Mouse (Mus musculus): ENCODE measurements around the gene Homer2. TPM values are rescaled to one million over a fixed set of nuclear protein-coding genes. Genes with fewer than 3 reads are reported as not detected.

The Homer2 gene
- polyA plus RNA-seq, 1 experiment from 2014 or later = 33.5 TPM

DNA sequence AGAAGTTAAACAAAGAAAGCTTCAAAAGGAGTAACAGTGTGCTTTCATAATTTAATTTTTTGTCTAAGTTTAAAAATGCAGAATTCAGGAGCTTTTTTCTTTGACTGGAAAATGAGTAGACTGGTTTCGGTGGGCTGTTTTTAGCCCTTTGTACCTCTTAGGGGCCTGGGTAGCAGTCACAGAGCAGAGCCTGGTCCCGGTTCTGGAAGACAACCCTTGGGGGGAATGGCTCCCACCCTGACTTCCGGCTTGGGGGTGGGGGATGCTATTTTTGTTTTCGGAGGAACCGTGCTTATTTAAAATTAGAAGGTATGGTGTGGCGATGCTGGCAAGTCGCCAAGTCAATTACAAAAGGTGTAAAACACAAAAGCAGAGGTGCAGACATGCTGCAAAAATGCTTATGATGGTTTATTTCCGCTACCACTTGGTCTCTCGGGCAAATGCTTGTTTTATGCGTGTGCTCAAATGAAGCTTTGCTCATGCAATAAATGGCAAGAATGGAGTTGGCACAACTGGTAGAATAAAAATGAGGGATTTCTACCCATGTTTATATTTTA lies 34.5 kb downstream of the Homer2 start:
- ATAC-seq (ENCODE audit: insufficient number of reproducible peaks, low FRiP score, low TSS enrichment, low read depth) (no peak), DNase-seq (ENCODE audit: low spot score) (peak; percentile 30)
- H3K27me3 ChIP-seq (ENCODE audit: control insufficient read depth, insufficient read depth, low read length) = no peaks in the 10 kb centered on the region
- peaks cover 5% of the 10 kb centered on the region for H3K4me1 ChIP-seq (ENCODE audit: control insufficient read depth, insufficient read depth, low read length)
- WGBS = 74% methylated on average over 10 of the region's 10 CpGs
- H3K4me3 ChIP-seq (ENCODE audit: low read depth, low read length) = no peak overlapping the region
- H3K27ac ChIP-seq (replicated peaks; ENCODE audit: low read depth, low read length) = no peak overlapping the region
- H3K4me2 ChIP-seq (ENCODE audit: low read depth, severe bottlenecking) = no peak overlapping the region
- H3K36me3 ChIP-seq (ENCODE audit: control insufficient read depth, insufficient read depth, low read length) = no peaks in the 10 kb centered on the region
- H3K9me3 ChIP-seq (ENCODE audit: control insufficient read depth, low read length) = no peaks in the 10 kb centered on the region
- no peak overlapping the region for H3K9ac ChIP-seq (ENCODE audit: low read length)

DNA sequence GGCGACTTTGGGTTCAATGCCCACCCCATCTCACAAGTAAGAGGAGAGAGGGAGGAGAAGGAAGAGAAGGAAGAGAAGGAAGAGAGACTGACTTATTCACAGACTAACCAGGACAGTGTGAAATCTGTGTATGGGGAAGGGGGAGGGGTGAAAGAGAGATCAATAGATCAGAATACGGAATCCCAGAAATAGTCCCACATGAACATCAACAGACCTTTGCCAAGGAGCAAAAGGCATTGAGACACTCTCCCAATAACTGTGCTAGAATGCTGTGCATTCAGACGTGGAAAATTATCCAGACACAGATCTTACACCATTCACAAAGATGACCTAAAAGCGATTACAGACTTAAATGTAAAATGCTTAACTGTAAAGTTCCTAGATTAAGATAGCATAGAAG lies 40.2 kb downstream of the Homer2 start:
- Histone ChIP-seq H3K9me3 (ENCODE audit: control insufficient read depth, low read length) (no peaks in the 10 kb centered on the region), H3K36me3 (ENCODE audit: control insufficient read depth, insufficient read depth, low read length) (no peaks in the 10 kb centered on the region), H3K4me3 (ENCODE audit: low read depth, low read length) (no peak overlapping the region), H3K9ac (ENCODE audit: low read length) (no peak overlapping the region), H3K4me1 (ENCODE audit: control insufficient read depth, insufficient read depth, low read length) (no peaks in the 10 kb centered on the region), H3K27ac (replicated peaks; ENCODE audit: low read depth, low read length) (no peak overlapping the region), H3K4me2 (ENCODE audit: low read depth, severe bottlenecking) (no peak overlapping the region), H3K27me3 (ENCODE audit: control insufficient read depth, insufficient read depth, low read length) (no peaks in the 10 kb centered on the region)
- ATAC-seq (ENCODE audit: insufficient number of reproducible peaks, low FRiP score, low TSS enrichment, low read depth) (no peak), DNase-seq (ENCODE audit: low spot score) (no peak)
- WGBS = 83% methylated on average over 4 of the region's 4 CpGs

DNA sequence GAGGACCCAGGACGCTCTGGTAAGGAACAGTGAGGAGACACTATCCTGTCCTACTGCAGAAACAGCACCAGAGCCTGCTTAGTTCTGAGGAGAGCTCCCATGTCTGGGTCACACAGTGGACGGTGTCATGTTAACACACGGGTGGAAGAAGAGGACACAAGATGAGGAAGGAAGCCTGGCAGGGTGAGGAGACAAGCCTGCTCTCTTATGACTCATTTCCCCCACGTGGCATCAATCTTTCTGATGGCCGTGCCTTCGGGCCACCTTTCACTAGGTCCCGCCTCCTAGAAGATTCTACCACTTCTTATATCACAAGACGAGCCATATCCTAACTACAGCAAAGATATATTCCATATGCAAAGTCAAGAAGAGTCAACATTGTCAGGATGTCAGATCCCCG lies 40.7 kb downstream of the Homer2 start:
- no peaks in the 10 kb centered on the region for H3K9me3 ChIP-seq (ENCODE audit: control insufficient read depth, low read length)
- no peak overlapping the region for H3K4me3 ChIP-seq (ENCODE audit: low read depth, low read length)
- H3K27me3 ChIP-seq (ENCODE audit: control insufficient read depth, insufficient read depth, low read length) = no peaks in the 10 kb centered on the region
- no peaks in the 10 kb centered on the region for H3K36me3 ChIP-seq (ENCODE audit: control insufficient read depth, insufficient read depth, low read length)
- H3K4me2 ChIP-seq (ENCODE audit: low read depth, severe bottlenecking) = no peak overlapping the region
- no peak overlapping the region for H3K27ac ChIP-seq (replicated peaks; ENCODE audit: low read depth, low read length)
- ATAC-seq (ENCODE audit: insufficient number of reproducible peaks, low FRiP score, low TSS enrichment, low read depth) (no peak), DNase-seq (ENCODE audit: low spot score) (no peak)
- 83% methylated on average over 9 of the region's 9 CpGs for WGBS
- H3K4me1 ChIP-seq (ENCODE audit: control insufficient read depth, insufficient read depth, low read length) = no peaks in the 10 kb centered on the region
- H3K9ac ChIP-seq (ENCODE audit: low read length) = no peak overlapping the region

DNA sequence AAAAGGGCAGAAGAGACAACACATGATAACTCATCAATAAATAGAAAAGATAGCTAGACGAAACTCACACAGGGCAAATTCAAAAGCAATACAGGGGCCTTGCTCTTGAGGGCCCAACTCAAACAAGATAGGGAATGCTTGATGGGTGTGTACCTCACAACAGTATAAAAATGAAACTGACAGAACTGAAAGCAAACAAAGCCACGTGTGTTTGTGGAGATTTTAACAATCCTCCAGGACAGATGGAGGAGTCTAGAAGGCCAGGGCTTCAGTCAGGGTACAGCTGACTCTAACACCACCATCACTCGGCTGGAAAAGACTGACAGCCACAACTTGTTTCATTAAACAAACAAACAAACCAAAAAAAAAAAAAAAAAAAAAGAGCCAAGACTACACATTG lies 44.3 kb downstream of the Homer2 start:
- WGBS = 75% methylated on average over 3 of the region's 3 CpGs
- ATAC-seq (ENCODE audit: insufficient number of reproducible peaks, low FRiP score, low TSS enrichment, low read depth) (no peak), DNase-seq (ENCODE audit: low spot score) (no peak)
- Histone ChIP-seq H3K9ac (ENCODE audit: low read length) (no peak overlapping the region), H3K9me3 (ENCODE audit: control insufficient read depth, low read length) (no peaks in the 10 kb centered on the region), H3K4me3 (ENCODE audit: low read depth, low read length) (no peak overlapping the region), H3K4me2 (ENCODE audit: low read depth, severe bottlenecking) (no peak overlapping the region), H3K36me3 (ENCODE audit: control insufficient read depth, insufficient read depth, low read length) (no peaks in the 10 kb centered on the region), H3K4me1 (ENCODE audit: control insufficient read depth, insufficient read depth, low read length) (no peaks in the 10 kb centered on the region), H3K27ac (replicated peaks; ENCODE audit: low read depth, low read length) (no peak overlapping the region), H3K27me3 (ENCODE audit: control insufficient read depth, insufficient read depth, low read length) (no peaks in the 10 kb centered on the region)

DNA sequence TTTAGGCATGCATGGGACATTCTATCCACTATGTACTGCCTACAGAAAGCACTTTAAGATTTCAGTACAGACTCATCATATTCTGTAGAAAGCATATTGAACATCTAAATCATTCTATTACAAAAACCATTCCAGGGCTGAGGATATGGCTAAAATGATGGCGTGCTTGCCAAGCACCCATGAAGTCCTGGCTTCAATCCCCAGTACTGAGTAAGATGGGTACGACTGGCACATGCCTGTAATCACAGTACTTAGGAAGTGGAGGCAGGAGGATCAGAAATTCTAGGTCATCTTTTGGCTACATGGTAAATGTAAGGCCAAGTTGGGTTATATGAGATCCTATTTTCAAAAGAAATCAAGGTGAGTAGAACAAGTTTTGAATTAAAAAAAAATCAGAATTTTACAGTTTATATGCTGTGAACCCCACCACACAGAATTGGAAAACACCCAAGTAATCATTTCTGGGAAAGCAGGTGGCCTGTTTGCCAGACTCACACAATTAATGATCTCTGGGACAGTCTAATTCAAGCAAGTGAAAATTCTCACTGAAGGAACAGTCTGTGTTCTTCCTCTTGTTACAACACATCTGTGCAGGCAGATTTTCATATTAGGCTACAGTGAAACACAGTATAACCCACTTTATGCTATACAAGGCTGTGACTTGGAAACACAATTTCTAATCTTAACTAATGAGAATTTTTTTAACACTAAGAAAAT lies 49.5 kb downstream of the Homer2 start:
- no peaks in the 10 kb centered on the region for H3K9me3 ChIP-seq (ENCODE audit: control insufficient read depth, low read length)
- H3K4me1 ChIP-seq (ENCODE audit: control insufficient read depth, insufficient read depth, low read length) = peaks cover 32% of the 10 kb centered on the region
- H3K4me3 ChIP-seq (ENCODE audit: low read depth, low read length) = no peak overlapping the region
- no peaks in the 10 kb centered on the region for H3K27me3 ChIP-seq (ENCODE audit: control insufficient read depth, insufficient read depth, low read length)
- WGBS = 86% methylated on average over 2 of the region's 2 CpGs
- no peaks in the 10 kb centered on the region for H3K36me3 ChIP-seq (ENCODE audit: control insufficient read depth, insufficient read depth, low read length)
- H3K4me2 ChIP-seq (ENCODE audit: low read depth, severe bottlenecking) = no peak overlapping the region
- H3K27ac ChIP-seq (replicated peaks; ENCODE audit: low read depth, low read length) = no peak overlapping the region
- DNase-seq (ENCODE audit: low spot score) = no peak
- ATAC-seq (ENCODE audit: insufficient number of reproducible peaks, low FRiP score, low TSS enrichment, low read depth) = no peak
- no peak overlapping the region for H3K9ac ChIP-seq (ENCODE audit: low read length)

DNA sequence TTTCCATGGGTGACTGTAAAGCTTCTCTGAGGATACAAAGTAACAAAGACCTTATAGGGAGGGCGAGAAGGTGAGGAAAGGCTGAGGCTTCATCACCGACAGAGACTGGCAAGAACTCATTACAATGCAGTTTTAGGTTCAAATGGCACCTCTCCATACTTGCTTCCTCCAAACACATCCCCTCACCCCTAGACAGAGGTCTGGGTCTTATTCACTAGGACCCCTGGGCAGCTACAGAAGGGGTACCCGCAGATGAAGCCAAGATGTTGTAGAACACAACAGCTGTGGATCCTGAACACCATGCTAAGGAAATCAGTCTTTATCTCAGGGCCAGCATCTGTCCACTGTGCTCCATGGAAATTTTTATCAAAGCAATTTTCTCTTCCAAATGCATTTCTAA lies 50.3 kb downstream of the Homer2 start:
- DNase-seq (ENCODE audit: low spot score) (no peak), ATAC-seq (ENCODE audit: insufficient number of reproducible peaks, low FRiP score, low TSS enrichment, low read depth) (no peak)
- H3K4me1 ChIP-seq (ENCODE audit: control insufficient read depth, insufficient read depth, low read length) = peaks cover 38% of the 10 kb centered on the region
- no peak overlapping the region for H3K27ac ChIP-seq (replicated peaks; ENCODE audit: low read depth, low read length)
- H3K36me3 ChIP-seq (ENCODE audit: control insufficient read depth, insufficient read depth, low read length) = no peaks in the 10 kb centered on the region
- no peak overlapping the region for H3K9ac ChIP-seq (ENCODE audit: low read length)
- no peaks in the 10 kb centered on the region for H3K9me3 ChIP-seq (ENCODE audit: control insufficient read depth, low read length)
- no peak overlapping the region for H3K4me3 ChIP-seq (ENCODE audit: low read depth, low read length)
- H3K4me2 ChIP-seq (ENCODE audit: low read depth, severe bottlenecking) = no peak overlapping the region
- H3K27me3 ChIP-seq (ENCODE audit: control insufficient read depth, insufficient read depth, low read length) = no peaks in the 10 kb centered on the region
- WGBS = 74% methylated on average over 3 of the region's 3 CpGs

DNA sequence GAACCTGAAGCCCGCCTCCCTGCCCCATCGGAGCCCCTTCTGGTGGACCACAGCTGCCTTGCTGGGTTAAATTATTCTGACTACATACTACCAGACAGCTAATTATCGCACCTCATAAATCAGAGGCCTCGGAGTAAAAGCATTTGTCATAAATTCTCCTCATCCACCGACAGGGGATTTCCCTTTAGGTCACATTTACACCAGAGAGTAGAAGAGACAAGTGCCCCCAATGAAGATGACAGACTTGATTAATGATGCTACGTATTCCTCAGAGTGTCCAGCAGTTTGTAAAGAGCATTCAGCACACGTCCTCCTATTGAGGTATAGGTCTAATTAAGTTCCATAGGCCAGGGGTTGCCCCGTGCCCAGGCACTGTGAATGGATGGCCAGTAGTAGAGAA lies 50.7 kb downstream of the Homer2 start:
- no peaks in the 10 kb centered on the region for H3K9me3 ChIP-seq (ENCODE audit: control insufficient read depth, low read length)
- peak; percentile 61 for DNase-seq (ENCODE audit: low spot score)
- ATAC-seq (ENCODE audit: insufficient number of reproducible peaks, low FRiP score, low TSS enrichment, low read depth) = no peak
- no peaks in the 10 kb centered on the region for H3K27me3 ChIP-seq (ENCODE audit: control insufficient read depth, insufficient read depth, low read length)
- no peak overlapping the region for H3K27ac ChIP-seq (replicated peaks; ENCODE audit: low read depth, low read length)
- no peak overlapping the region for H3K4me3 ChIP-seq (ENCODE audit: low read depth, low read length)
- no peaks in the 10 kb centered on the region for H3K36me3 ChIP-seq (ENCODE audit: control insufficient read depth, insufficient read depth, low read length)
- peaks cover 42% of the 10 kb centered on the region for H3K4me1 ChIP-seq (ENCODE audit: control insufficient read depth, insufficient read depth, low read length)
- H3K9ac ChIP-seq (ENCODE audit: low read length) = no peak overlapping the region
- no peak overlapping the region for H3K4me2 ChIP-seq (ENCODE audit: low read depth, severe bottlenecking)
- WGBS = 20% methylated on average over 8 of the region's 8 CpGs

DNA sequence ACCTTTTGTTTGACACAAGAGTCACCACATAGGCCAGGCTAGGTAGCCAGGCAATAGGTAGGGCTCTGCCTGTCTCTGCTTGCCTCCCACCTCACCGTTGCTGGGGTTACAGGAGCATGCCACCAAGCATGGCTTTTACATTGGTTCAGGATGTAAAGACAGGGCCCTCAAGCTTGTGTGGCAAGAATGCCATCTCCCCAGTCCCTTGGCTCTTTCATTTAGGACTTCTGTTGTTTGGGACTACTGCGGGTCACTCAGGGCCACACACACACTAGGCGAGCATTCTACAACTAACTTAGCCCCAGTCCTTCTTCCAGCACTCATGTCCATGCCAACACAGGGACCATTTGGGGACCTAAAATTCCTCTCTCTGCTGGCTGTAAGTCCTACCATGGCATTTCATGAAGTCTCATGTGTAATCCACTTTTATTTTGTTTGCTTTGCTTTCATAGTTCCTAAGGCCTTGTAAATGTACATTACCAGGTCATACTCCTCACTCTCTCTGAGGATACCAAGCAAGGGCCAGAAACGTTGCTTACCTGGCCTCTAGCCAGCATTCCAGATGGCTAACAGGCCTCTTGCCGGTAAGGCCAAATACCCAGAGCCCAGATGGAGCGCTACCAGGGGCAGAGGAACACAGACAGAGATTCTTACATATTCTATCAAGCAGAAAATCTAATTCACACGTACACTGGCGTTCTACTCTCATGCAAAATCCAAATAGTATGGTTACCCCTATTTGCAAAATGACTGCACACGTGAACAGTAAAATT lies 52.2 kb downstream of the Homer2 start:
- Histone ChIP-seq H3K4me2 (ENCODE audit: low read depth, severe bottlenecking) (no peak overlapping the region), H3K4me3 (ENCODE audit: low read depth, low read length) (no peak overlapping the region), H3K27ac (replicated peaks; ENCODE audit: low read depth, low read length) (no peak overlapping the region; the same call in 1 of the 2 replicates), H3K9ac (ENCODE audit: low read length) (0 out of 2 replicates have a peak overlapping the region, but pooled peaks have one; percentile 5), H3K27me3 (ENCODE audit: control insufficient read depth, insufficient read depth, low read length) (no peaks in the 10 kb centered on the region), H3K36me3 (ENCODE audit: control insufficient read depth, insufficient read depth, low read length) (no peaks in the 10 kb centered on the region), H3K4me1 (ENCODE audit: control insufficient read depth, insufficient read depth, low read length) (peaks cover 49% of the 10 kb centered on the region), H3K9me3 (ENCODE audit: control insufficient read depth, low read length) (no peaks in the 10 kb centered on the region)
- no peak for DNase-seq (ENCODE audit: low spot score)
- ATAC-seq (ENCODE audit: insufficient number of reproducible peaks, low FRiP score, low TSS enrichment, low read depth) = no peak
- WGBS = 70% methylated on average over 9 of the region's 9 CpGs
